Mouse (Mus musculus) kidney, postnatal 0 days (tissue): ENCODE measurements around the gene Evx2. TPM values are rescaled to one million over a fixed set of nuclear protein-coding genes. Genes with fewer than 3 reads are reported as not detected.
A peak's percentile ranks its signal among the peaks of the same experiment; 100 is the strongest.

Experiments
- ATAC-seq: fragments of 200-750 bp; cut with Nextera tagmentation; replicated peaks from 2 replicates; pipeline ENCODE4 v1.8.0; 2017; ENCODE audit warnings: low read depth, moderate number of reproducible peaks, moderate TSS enrichment, moderate library complexity; ENCODE audit not compliant: low FRiP score
- DNase-seq: peaks from one replicate; pipeline ENCODE4 v3.0.0-alpha.2; 2016; ENCODE audit warnings: low spot score
- H3K27ac ChIP-seq: fragments of 300-500 bp; sonication (generic); 2 replicates; pipeline ENCODE4 v1.5.1; 2014; ENCODE audit warnings: mild to moderate bottlenecking
- H3K27me3 ChIP-seq: fragments of 300-500 bp; sonication (generic); 2 replicates; pipeline ENCODE4 v1.6.1; 2014; ENCODE audit warnings: low read length, mixed read lengths; ENCODE audit not compliant: insufficient read depth
- H3K36me3 ChIP-seq: fragments of 300-500 bp; sonication (generic); 2 replicates; pipeline ENCODE4 v1.6.1; 2014; ENCODE audit warnings: low read length, mixed read lengths; ENCODE audit not compliant: insufficient read depth
- H3K4me1 ChIP-seq: fragments of 300-500 bp; sonication (generic); replicated peaks from 2 replicates; pipeline ENCODE4 v1.6.1; 2014; ENCODE audit warnings: antibody characterized with exemption, low read length, mixed read lengths; ENCODE audit not compliant: insufficient read depth
- H3K4me2 ChIP-seq: fragments of 300-500 bp; sonication (generic); 2 replicates; pipeline ENCODE4 v1.6.1; 2014; ENCODE audit warnings: mild to moderate bottlenecking, low read length, moderate library complexity, mixed read lengths
- H3K4me3 ChIP-seq: fragments of 300-500 bp; sonication (generic); replicated peaks from 2 replicates; pipeline ENCODE4 v1.5.1; 2014; ENCODE audit warnings: low read depth, low read length
- H3K9ac ChIP-seq: fragments of 300-500 bp; sonication (generic); 2 replicates; pipeline ENCODE4 v1.6.1; 2014; ENCODE audit warnings: low read depth, low read length
- H3K9me3 ChIP-seq: fragments of 300-500 bp; sonication (generic); replicated peaks from 2 replicates; pipeline ENCODE4 v1.6.1; 2016; ENCODE audit warnings: low read length, inconsistent platforms, mixed read lengths
- CTCF ChIP-seq: IDR thresholded peaks from 2 replicates; pipeline ENCODE4 v1.5.1; 2016; ENCODE audit warnings: antibody characterized with exemption, low read depth, mild to moderate bottlenecking, moderate library complexity
- whole genome bisulfite sequencing: fragments of 180-500 bp; shearing (Covaris S2); extraction: QIAGEN DNeasy Blood & Tissue Kit; methylation state at CpG from one replicate; pipeline ENCODE4 v1.1.7; 2014; 5-methylcytosine and 5-hydroxymethylcytosine counted together
- polyA plus RNA-seq: library from polyadenylated mRNA; unstranded; fragments of >200 nt; fragmentation: Nextera tagmentation; extraction: Ambion mirVana; gene quantifications from 2 replicates; pipeline ENCODE4 v1.2.1, GENCODE M21; 2015

The Evx2 gene
- polyA plus RNA-seq, 1 experiment from 2014 or later: 0.08 TPM

DNA sequence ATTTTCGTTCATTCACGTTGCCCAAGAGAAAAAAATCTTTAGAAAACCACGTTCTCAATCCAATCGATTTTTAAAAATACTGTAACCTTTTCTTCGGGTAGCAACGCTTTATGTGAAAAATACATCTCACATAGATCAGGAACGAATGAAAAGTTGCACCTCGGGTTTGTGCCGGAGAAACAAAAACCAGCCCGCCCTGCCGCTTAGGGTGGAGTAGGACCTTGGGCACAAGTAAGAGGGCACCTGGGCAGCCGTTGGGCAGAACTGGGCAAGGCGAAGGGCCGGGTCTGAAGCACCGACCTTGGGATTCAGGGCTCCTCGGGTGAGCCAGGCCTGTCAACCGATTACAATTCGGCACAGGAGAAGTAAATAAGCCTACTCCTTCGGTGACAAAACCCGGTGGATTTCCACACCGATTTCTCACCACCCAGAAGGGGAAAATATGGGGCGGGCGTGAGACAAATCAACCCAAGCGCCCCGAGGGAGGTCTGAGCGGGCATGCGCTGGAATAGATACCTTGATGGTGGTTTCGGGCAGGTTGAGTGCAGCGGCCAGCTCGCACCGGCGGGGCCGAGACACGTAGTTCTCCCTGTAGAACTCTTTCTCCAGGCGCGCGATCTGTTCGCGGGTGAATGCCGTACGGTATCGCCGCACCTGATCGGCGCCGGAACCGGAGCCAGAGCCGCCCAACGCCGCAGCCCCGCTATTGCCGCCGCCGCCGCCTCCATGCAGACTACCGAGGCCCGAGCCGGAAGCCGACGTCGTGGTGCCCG, 1.9 kb downstream of the Evx2 start:
- 0 out of 2 replicates have a peak overlapping the region, but pooled peaks have one; percentile 11 for H3K4me3 ChIP-seq
- H3K4me1 ChIP-seq: peaks cover 4% of the 10 kb centered on the region; the same call in 1 of the 2 replicates
- H3K9me3 ChIP-seq: no peaks in the 10 kb centered on the region
- H3K27ac ChIP-seq: no peak overlapping the region
- peaks cover 67% of the 10 kb centered on the region for H3K27me3 ChIP-seq
- no peak for ATAC-seq
- H3K36me3 ChIP-seq: no peaks in the 10 kb centered on the region
- peak; percentile 20 for DNase-seq
- H3K4me2 ChIP-seq: peak overlapping the region; percentile 31; the same call in 1 of the 2 replicates
- 2% methylated on average over 62 of the region's 62 CpGs for WGBS
- no peak overlapping the region for H3K9ac ChIP-seq
- no peak for TF ChIP-seq CTCF

DNA sequence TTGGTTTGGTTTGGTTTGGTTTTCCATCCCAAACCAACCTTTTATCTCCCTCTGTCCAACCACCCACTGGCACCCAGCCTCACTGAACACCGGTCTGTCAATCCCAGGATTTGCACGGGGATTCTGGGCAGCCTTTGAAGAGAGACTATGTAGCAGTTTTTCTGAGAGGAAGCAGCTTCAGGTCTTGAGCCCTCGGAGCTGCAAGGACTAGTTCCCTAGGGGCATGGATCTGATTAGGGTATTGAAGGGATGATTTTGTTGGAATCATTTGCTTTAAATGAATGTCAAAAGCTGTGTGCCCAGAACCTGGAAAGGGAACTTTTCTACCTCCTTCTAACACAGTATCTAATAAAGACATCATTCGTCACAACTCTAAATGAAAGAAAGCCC, 2.7 kb downstream of the Evx2 start:
- Histone ChIP-seq H3K27ac (no peak overlapping the region), H3K27me3 (peaks cover 67% of the 10 kb centered on the region), H3K9me3 (no peaks in the 10 kb centered on the region), H3K4me2 (no peak overlapping the region), H3K36me3 (no peaks in the 10 kb centered on the region), H3K4me3 (no peak overlapping the region), H3K4me1 (peaks cover 4% of the 10 kb centered on the region; the same call in 1 of the 2 replicates), H3K9ac (no peak overlapping the region)
- WGBS: 5% methylated on average over 4 of the region's 4 CpGs
- DNase-seq (peak; percentile 24), ATAC-seq (no peak)
- TF ChIP-seq CTCF: no peak

DNA sequence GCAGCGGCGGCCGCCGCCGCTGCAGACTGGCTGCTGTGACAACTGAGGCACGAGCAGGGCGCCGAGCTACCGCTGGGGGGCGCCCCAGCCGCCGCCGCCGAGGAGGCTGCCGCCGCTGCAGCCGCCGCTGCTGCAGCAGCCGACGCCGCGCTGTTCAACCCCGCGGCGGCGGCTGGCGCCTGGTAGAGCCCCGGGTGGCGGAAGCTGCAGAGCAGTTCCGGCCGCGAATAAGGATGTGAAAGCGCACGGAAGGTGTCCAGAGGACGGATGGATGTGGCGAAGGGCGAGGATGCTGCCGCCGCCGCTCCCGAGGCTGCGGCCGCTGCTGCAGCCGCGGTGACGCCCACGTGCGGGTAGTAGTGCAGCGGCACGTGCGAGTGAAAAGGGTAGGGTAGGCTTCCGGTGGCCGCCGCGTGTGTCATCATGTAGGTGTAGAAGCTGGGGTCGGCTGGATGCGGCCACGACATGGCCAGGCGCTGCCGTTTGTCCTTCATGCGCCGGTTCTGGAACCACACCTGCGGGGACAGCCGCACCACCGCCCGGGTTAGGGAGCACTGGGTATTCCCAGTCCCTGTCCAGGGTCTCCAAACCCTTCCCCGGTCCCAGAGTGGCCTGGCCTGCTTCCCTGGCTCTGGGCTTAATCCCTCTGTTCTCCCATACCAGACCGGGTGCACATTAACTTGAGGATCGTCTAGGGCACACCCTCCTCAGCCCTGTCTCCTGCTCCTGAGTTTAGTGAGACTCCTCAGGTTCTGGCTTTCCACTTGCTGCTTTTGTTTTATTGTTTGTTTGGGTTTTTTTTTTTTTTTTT, 3.3 kb downstream of the Evx2 start:
- Histone ChIP-seq H3K9ac (no peak overlapping the region), H3K4me2 (peak overlapping the region; percentile 39), H3K27me3 (peaks cover 68% of the 10 kb centered on the region), H3K4me1 (peaks cover 4% of the 10 kb centered on the region; the same call in 1 of the 2 replicates), H3K36me3 (no peaks in the 10 kb centered on the region), H3K4me3 (peak overlapping the region; percentile 19), H3K9me3 (no peaks in the 10 kb centered on the region), H3K27ac (no peak overlapping the region)
- no peak for TF ChIP-seq CTCF
- ATAC-seq: peak; percentile 27; the same call in 1 of the 2 replicates
- peak; percentile 32 for DNase-seq
- under 1% methylated on average over 65 of the region's 69 CpGs for WGBS

DNA sequence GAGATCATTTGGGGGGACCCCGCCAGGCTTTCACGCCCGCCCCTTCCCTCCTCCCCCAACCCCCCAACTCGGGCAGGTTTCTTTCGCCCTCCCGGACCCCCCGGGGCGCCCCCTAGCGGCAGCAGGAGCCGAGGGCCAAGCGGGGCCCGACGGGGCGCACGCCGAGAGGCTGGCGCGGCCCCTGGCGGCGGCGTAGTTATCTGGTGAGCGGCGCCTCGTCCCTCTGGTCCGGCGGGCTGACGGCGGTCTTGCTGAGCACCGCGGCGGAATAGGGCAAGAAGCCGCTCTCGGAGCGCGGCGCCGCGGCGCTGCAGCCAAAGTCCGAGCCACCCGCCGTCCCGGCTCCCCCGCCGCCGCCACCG, 4.0 kb downstream of the Evx2 start:
- H3K4me3 ChIP-seq: peak overlapping the region; percentile 19
- H3K27me3 ChIP-seq: peaks cover 68% of the 10 kb centered on the region
- no peak overlapping the region for H3K9ac ChIP-seq
- H3K27ac ChIP-seq: no peak overlapping the region
- H3K4me2 ChIP-seq: peak overlapping the region; percentile 39
- WGBS: under 1% methylated on average over 36 of the region's 47 CpGs
- DNase-seq: peak; percentile 50
- ATAC-seq: peak; percentile 17; the same call in 1 of the 2 replicates
- H3K9me3 ChIP-seq: no peaks in the 10 kb centered on the region
- peaks cover 4% of the 10 kb centered on the region; the same call in 1 of the 2 replicates for H3K4me1 ChIP-seq
- no peaks in the 10 kb centered on the region for H3K36me3 ChIP-seq
- peak; percentile 45 for TF ChIP-seq CTCF

DNA sequence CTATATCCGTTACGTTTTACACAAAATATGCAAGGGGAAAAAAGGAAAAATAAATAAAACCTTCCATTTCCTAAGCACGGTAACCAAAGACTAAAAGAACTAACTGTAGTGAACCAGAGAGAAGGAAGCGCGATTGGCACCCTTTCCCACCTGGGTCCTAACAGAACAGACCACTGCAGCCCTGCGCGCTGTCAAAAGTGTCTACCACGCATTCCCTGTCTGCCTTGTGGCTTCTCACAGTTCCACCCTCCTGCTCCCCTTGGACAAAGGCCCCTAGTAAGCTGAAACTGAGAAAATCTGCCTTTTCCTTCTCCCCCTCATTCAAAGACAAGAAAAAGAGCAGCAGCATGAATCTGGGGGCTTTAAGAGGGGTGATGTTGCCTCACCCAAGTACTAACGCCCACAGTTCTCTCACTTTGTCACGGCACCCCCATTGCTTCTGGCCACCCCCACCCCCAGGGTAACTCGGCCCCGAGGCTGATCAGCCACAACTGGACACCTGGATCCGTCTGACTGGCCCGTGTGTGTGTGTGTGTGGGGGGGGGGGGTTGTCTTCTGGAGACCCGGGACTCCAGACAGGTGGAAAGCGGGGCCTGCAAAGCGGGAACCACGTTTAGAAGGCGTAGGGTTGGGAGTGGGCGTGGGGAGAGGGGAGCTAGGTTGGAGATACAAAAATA, 4.5 kb downstream of the Evx2 start:
- H3K4me3 ChIP-seq: no peak overlapping the region
- WGBS: 5% methylated on average over 20 of the region's 20 CpGs
- peak; percentile 25 for ATAC-seq

More for the DNA sequence above, 4.5 kb downstream of the Evx2 start:
- H3K27me3 ChIP-seq: peaks cover 70% of the 10 kb centered on the region
- no peak overlapping the region for H3K4me2 ChIP-seq
- no peak overlapping the region for H3K9ac ChIP-seq
- H3K9me3 ChIP-seq: no peaks in the 10 kb centered on the region
- H3K36me3 ChIP-seq: no peaks in the 10 kb centered on the region
- peak; percentile 0 for DNase-seq
- peaks cover 4% of the 10 kb centered on the region; the same call in 1 of the 2 replicates for H3K4me1 ChIP-seq
- H3K27ac ChIP-seq: no peak overlapping the region
- TF ChIP-seq CTCF: no peak
